Mouse (Mus musculus): ENCODE data around the gene Pik3r1. TPM values are rescaled to one million over a fixed set of nuclear protein-coding genes. Genes with fewer than 3 reads are reported as not detected.

Pik3r1 gene
- total RNA-seq, 2 experiments from 2014 or later, result 84.9 to 90.8 TPM

- ATAC-seq (replicated peaks; ENCODE audit: poor library complexity), result peak; percentile 4; the same call in 1 of the 2 replicates
Observed at GRCm38 (mm10) chr13:101767013-101767808, 806 bp downstream of the Pik3r1 start.

- ATAC-seq (replicated peaks; ENCODE audit: poor library complexity), result no peak
Observed at GRCm38 (mm10) chr13:101766605-101767012, 1.4 kb downstream of the Pik3r1 start.

GRCm38 (mm10) chr13:101765976-101766375 is 2.0 kb downstream of the Pik3r1 start:
- peak; percentile 8 for ATAC-seq (replicated peaks; ENCODE audit: poor library complexity)

GRCm38 (mm10) chr13:101764111-101764510 is 3.9 kb downstream of the Pik3r1 start:
- ATAC-seq (replicated peaks; ENCODE audit: poor library complexity), result no peak

GRCm38 (mm10) chr13:101763676-101764075 is 4.3 kb downstream of the Pik3r1 start:
- no peak for ATAC-seq (replicated peaks; ENCODE audit: poor library complexity)

GRCm38 (mm10) chr13:101763149-101763548 is 4.9 kb downstream of the Pik3r1 start:
- no peak for ATAC-seq (replicated peaks; ENCODE audit: poor library complexity)

GRCm38 (mm10) chr13:101761617-101762016 is 6.4 kb downstream of the Pik3r1 start:
- ATAC-seq (replicated peaks; ENCODE audit: poor library complexity), result peak; percentile 18

GRCm38 (mm10) chr13:101760953-101761352 is 7.1 kb downstream of the Pik3r1 start:
- ATAC-seq (replicated peaks; ENCODE audit: poor library complexity), result peak; percentile 52

GRCm38 (mm10) chr13:101760001-101760687 is 7.9 kb downstream of the Pik3r1 start:
- peak; percentile 65 for ATAC-seq (replicated peaks; ENCODE audit: poor library complexity)

GRCm38 (mm10) chr13:101759281-101759871 is 8.6 kb downstream of the Pik3r1 start:
- no peak for ATAC-seq (replicated peaks; ENCODE audit: poor library complexity)

GRCm38 (mm10) chr13:101757801-101758422 is 10.1 kb downstream of the Pik3r1 start:
- ATAC-seq (replicated peaks; ENCODE audit: poor library complexity), result peak; percentile 21

- no peak for ATAC-seq (replicated peaks; ENCODE audit: poor library complexity)
Observed at GRCm38 (mm10) chr13:101755228-101755627, 12.8 kb downstream of the Pik3r1 start.

- ATAC-seq (replicated peaks; ENCODE audit: poor library complexity), result peak; percentile 29
Observed at GRCm38 (mm10) chr13:101753639-101754038, 14.4 kb downstream of the Pik3r1 start.

GRCm38 (mm10) chr13:101751816-101752215 is 16.2 kb downstream of the Pik3r1 start:
- no peak for ATAC-seq (replicated peaks; ENCODE audit: poor library complexity)

- ATAC-seq (replicated peaks; ENCODE audit: poor library complexity), result no peak
Observed at GRCm38 (mm10) chr13:101746012-101746595, 21.9 kb downstream of the Pik3r1 start.

- ATAC-seq (replicated peaks; ENCODE audit: poor library complexity), result no peak
Observed at GRCm38 (mm10) chr13:101744943-101745342, 23.1 kb downstream of the Pik3r1 start.

GRCm38 (mm10) chr13:101744053-101744452 is 24.0 kb downstream of the Pik3r1 start:
- ATAC-seq (replicated peaks; ENCODE audit: poor library complexity), result no peak

- ATAC-seq (replicated peaks; ENCODE audit: poor library complexity), result peak; percentile 50; the same call in 1 of the 2 replicates
Observed at GRCm38 (mm10) chr13:101743247-101743646, 24.8 kb downstream of the Pik3r1 start.

GRCm38 (mm10) chr13:101742596-101742995 is 25.4 kb downstream of the Pik3r1 start:
- ATAC-seq (replicated peaks; ENCODE audit: poor library complexity), result peak; percentile 64

GRCm38 (mm10) chr13:101741530-101742309 is 26.3 kb downstream of the Pik3r1 start:
- ATAC-seq (replicated peaks; ENCODE audit: poor library complexity), result no peak

Measured in megakaryocyte progenitor cell, adult 5-6 weeks (primary cell).